Mouse (Mus musculus) embryo, embryonic 9.5 days (tissue): ENCODE measurements at regions not wholly inside any gene's neighbourhood (a gene's known extent, or its start where the extent isn't known, plus 50 kb on each side); places are given as distances from the start of the nearest gene placed in this dataset.

ENCODE experiments used
- DNase-seq: peaks from one replicate; pipeline ENCODE4 v3.0.0-alpha.2; 2017; ENCODE audit errors: extremely low spot score

DNA sequence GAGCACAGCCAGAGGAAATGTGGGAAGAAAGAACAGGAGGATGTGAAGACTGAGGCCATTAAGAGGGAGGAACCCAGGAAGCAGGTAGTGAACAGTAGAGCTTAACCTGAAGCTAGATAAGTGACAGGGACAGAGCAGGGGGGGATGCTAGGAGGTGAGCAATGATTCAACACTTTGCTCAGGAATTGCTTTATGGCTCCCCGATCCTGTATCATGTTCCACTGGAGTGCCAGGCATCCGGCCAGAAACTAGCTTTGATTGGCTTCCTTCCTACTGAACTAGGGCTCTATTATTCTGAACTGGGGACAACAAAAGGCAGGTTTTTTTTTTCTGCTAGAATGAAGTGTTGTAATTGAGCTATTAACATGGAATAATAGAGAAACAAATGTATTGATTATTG is 493.1 kb upstream of the Fat3 start:
- DNase-seq = no peak

DNA sequence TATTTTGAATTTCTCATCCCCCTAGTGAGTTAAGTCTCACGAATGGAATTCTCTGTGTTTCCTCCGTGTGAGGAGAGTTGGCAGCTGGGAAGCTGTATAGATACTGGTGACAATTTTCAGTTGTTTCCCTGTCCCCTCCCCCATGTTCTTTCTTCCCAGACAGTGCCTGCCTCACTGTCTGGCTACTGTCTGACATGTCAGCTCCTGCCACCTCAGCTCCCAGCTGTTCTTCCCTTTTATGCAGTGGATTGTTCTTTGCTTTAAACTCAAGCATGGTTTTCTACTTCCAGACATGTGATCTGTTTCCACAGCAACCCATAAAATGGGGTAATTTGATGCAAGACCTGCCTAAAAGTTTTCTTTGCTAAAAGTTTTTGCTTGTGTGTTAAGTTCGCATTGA is 487.0 kb upstream of the Fat3 start:
- peak; percentile 4 for DNase-seq

- DNase-seq = no peak
These were observed 476.2 kb upstream of the Fat3 start for GRCm38 (mm10) chr9:16977321-16977720.

DNA sequence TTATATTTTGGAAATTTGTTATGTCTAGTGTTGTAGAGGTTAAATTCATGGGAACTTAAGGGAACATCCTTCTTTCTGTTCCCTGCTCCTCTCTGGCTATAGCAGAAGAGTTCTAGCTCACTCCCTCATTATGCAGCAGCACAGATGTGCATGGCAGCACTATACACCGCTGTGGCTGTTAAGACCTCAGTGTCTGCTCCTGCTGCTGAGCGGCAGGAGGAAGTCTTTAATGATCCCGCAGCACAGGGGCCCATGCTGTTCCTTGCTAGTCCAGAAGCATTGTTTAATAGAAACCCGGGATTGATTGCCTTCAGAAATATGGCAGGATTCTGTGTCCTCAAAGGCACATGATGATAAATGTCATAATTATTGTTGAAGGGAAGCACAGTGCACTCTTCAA is 469.3 kb upstream of the Fat3 start:
- no peak for DNase-seq

DNA sequence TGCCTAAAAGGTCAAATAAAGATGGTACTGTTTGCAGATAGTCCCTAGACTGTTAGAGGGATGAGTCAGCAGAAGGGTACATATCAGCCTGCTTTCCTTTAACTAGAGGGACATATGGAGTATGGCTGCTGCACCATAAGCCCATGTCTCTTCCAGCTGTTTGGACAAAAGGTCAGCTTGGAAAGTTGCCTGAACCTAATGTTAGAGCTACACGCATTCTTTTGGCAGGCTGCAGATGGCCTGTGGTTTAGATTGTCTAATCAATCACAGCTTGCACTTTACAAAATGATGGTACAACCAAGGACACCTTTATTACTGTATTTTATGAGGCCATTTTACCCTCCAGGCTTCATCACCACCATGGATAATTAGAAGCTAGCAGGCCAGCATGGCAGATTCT is 432.5 kb upstream of the Fat3 start:
- DNase-seq = no peak

DNA sequence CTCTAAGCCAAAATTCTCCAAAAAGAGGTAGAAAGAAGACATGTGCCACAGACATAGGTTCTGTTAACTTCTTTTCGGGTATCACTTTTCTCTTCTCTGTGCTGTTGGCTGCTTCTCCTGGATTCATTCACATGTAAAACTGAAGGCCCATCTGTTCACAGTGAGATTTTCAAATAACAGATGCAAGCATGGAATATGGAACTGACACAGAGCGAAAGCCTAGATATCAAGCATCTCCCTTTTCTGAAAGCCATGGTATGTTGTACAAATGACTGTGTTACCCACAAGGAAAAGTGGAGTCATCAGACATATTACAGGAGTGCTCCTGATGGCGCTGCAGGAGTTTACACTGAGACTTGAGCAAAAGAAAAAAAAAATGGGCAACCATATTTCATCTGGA is 430.5 kb upstream of the Fat3 start:
- no peak for DNase-seq

DNA sequence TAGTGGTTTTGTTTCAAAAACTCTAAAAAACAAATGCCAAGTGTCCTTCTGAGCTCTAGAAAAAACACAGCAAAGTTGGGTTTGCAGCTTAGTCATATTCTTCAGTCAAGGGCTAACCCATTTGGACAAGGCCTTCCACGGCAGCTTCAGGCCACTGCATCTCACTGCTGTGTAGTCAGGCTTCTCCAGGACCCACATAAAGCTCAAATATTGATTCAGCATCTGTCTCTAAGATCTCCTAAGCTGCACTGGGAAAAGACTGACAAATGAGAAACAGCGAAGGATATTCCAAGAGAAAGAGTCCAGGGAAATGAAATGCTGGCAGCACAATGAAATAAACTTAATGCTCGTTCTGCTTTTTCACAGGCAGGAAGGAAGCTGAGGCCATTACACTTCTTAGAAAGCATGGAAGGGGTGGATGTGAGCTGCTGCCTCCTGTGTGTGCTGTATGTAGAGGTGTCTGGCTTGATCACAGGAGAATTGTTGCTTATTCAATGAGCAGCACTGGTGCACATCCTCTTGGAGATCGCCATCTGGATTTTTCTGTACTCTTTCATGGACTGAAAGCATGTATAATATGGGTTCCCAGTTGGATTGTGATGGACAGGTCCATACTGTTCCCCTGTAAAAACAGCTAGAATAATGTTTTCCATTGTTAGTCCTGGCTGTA is 425.4 kb upstream of the Fat3 start:
- DNase-seq = no peak

DNA sequence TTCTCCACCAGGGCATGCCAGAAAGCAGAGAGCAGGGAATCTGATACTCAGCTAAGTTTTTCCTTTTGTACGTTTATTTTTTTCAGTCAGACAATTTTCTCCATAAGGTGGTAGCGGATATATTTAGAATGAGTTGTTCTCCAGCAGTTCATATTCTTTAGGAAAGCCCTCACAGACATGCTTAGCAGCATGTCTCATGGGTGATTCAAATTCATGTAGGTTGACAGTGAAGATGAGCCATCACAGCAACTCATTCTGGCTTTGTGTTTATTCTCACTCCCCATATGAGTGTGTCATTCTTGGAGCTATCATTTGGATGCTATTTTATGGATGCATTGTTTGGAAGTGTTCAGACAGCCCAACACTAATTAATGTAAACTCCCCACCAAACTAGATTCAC is 424.2 kb upstream of the Fat3 start:
- no peak for DNase-seq

DNA sequence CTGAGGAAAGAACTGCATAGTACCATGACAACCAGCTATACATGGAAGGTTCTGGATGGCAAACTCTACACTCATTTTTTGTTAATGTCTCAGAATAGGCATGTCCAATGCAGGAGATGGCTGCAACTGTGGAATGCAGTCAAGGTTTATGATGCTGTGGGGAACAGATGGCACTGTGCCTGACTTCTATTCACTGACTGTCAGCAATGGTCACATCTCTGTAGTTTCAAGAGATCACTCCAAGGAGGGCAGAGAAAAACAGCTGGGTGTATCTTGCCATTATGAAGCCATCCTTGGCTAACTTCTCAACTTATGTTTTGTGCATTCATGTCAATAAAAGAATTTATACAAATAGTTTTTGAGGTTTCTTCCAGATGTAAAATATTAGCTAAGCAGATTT is 405.1 kb upstream of the Fat3 start:
- DNase-seq = no peak

DNA sequence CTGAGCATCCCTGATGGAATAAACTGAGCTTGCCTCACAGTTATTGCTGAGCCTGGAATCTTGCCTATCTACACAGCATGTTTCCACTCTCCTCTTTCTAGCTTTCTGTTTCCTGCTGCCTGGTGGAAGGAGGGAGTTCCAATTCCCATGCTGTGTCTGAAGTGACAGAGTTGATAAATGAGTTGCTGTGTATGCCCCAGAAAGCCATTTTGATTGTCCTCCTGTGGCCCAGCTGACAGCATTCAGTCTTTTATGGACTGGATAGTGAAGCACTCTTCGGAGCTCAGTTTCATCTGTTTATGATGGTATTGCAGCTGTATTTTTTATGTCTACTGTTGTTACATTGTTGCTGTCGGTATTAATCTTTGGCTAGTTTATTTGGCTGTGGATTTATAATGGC is 398.0 kb upstream of the Fat3 start:
- DNase-seq = no peak

- DNase-seq = no peak
These were observed 351.5 kb upstream of the Fat3 start for GRCm38 (mm10) chr9:16852458-16853026.

- no peak for DNase-seq
These were observed 307.4 kb upstream of the Fat3 start for GRCm38 (mm10) chr9:16808494-16808893.

DNA sequence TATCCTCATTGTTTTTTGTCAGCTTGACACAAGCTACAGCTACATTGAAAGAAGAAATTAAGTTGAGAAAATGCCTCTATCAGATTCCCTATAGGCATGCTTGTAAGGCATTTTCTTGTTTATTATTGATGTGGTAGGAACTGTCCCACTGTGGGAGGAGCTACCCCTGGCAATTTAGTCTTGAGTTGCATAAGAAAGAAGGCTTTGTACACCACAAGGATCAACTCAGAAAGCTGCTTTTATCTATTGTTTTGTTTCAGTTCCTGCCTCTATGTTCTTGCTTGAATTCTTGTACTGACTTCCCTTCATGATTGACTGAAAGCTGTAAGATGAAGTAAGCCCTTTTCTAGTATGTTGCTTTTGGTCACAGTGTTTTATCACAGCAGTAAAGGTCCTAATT is 271.8 kb upstream of the Fat3 start:
- DNase-seq = no peak

DNA sequence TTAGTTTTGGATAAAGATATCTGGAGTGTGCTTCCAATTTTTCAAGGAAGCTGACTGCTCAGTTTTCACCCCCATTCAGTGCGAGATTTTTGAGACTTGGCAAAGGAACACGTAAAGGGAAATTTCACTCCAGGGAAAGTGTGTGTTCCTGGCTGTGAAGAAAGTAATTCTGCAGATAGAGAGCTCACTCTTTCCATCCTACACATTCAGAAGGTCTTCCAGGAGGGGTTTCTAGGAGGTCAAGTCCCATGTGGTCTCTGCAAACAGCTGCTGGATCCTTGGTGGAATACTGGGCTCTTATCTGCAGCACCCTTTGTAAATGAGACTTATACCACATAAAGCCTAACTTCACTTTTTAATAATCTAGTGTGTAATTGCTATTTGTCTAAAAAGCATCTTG is 226.6 kb upstream of the Fat3 start:
- DNase-seq = no peak

DNA sequence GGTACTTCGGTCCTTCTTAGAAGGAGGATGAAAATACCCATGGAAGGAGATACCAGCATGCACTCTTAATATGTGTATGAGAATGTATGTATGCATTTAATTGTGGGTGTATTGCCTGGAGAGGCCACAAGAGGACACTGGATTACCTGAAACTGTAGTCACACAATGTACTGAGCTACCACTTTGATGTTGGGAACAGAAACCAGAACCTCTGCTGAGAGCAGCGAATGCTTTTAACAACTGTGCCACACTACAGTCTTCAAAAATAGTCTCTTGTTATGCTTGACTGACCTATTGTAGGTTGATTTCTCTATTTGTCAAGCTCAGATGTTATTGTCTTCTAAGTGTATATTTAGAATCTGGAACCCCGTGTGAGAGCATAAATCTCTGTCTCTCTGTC is 201.3 kb upstream of the Fat3 start:
- DNase-seq = no peak

DNA sequence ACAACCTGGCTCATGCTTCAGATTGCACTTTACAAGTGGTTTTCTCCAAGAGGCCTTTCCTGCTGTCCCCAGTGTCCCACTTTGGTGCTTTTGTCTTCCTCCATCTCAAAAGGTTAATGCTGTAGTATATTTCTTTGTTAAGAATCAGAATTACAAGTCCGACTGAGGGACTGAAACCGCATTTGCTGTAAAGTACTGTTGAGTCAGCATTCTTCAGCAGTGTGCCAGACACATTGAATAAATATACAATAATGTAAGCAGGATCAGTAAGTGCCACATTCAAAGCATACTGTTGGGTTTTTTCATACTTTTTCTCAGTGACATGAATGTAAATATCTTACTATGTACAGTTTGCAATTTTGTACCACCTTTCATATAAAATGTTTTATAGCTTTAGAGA is 160.4 kb upstream of the Fat3 start:
- DNase-seq = no peak

DNA sequence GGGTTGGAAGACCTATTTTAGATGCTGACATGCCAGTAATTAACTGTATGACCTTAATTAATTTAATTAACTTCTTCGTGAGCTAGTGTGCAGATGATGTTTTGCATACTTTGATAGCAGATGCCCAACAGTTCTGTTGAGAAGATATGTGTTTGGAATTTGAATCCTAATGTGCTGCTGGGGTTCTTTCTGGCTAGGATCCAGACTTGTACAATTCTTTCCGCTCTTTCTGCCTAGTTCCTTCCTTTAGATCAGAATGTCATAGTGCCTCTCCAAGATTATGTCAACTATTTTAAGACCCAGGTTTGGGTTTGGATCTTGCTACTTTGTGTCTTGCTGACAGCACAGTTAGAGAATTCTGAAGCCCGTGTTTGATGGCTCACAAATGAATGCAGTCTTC is 159.9 kb upstream of the Fat3 start:
- DNase-seq = no peak
